Mouse (Mus musculus) myocyte (in vitro differentiated cells): ENCODE measurements at regions not wholly inside any gene's neighbourhood (a gene's known extent, or its start where the extent isn't known, plus 50 kb on each side); places are given as distances from the start of the nearest gene placed in this dataset.

ENCODE experiments used
- CEBPB ChIP-seq: IDR thresholded peaks from 2 replicates; pipeline ENCODE4 v1.6.1; 2011; ENCODE audit warnings: mild to moderate bottlenecking, moderate library complexity; ENCODE audit not compliant: poor library complexity, insufficient read depth, severe bottlenecking
- E2F4 ChIP-seq: IDR thresholded peaks from one replicate; pipeline ENCODE4 v1.6.1; 2011; ENCODE audit warnings: mild to moderate bottlenecking, control low read depth, moderate library complexity; ENCODE audit not compliant: insufficient read depth
- MAX ChIP-seq: IDR thresholded peaks from one replicate; pipeline ENCODE4 v1.6.1; 2011; ENCODE audit warnings: low read depth, mild to moderate bottlenecking, control low read depth
- MYOD1 ChIP-seq, 3 experiments: IDR thresholded peaks; one replicate each; pipeline ENCODE4 v1.6.1; 2011; ENCODE audit warnings: control low read depth in 2 of 3, low read depth in 2 of 3, mild to moderate bottlenecking in 2 of 3, moderate library complexity in 1 of 3; ENCODE audit not compliant: insufficient read length in 2 of 3, control insufficient read depth in 1 of 3
- MYOG ChIP-seq, 3 experiments: IDR thresholded peaks; one replicate each; pipeline ENCODE4 v1.6.1; 2011; ENCODE audit warnings: control low read depth in 2 of 3, low read depth in 2 of 3, mild to moderate bottlenecking in 2 of 3; ENCODE audit not compliant: insufficient read length in 2 of 3, control insufficient read depth in 1 of 3, insufficient read depth in 1 of 3
- POLR2A ChIP-seq: IDR thresholded peaks from one replicate; pipeline ENCODE4 v1.6.1; 2011; ENCODE audit warnings: low read depth, mild to moderate bottlenecking, control low read depth, moderate library complexity; ENCODE audit not compliant: insufficient read length
- POLR2AphosphoS2 ChIP-seq: IDR thresholded peaks from one replicate; pipeline ENCODE4 v1.6.1; 2011; ENCODE audit warnings: low read depth, control low read depth; ENCODE audit not compliant: insufficient read length
- REST ChIP-seq: IDR thresholded peaks from one replicate; pipeline ENCODE4 v1.6.1; 2011; ENCODE audit warnings: mild to moderate bottlenecking, control low read depth, moderate library complexity; ENCODE audit not compliant: insufficient read depth, insufficient read length
- SRF ChIP-seq: IDR thresholded peaks from one replicate; pipeline ENCODE4 v1.6.1; 2011; ENCODE audit warnings: low read depth; ENCODE audit not compliant: control insufficient read depth, insufficient read length
- TCF12 ChIP-seq: IDR thresholded peaks from one replicate; pipeline ENCODE4 v1.6.1; 2011; ENCODE audit warnings: mild to moderate bottlenecking, control low read depth; ENCODE audit not compliant: poor library complexity, insufficient read depth, severe bottlenecking
- USF1 ChIP-seq: IDR thresholded peaks from one replicate; pipeline ENCODE4 v1.6.1; 2011; ENCODE audit warnings: low read depth, mild to moderate bottlenecking, control low read depth, moderate library complexity

GRCm38 (mm10) chr11:34975771-34976302 lies 142.4 kb upstream of the Spdl1 start:
- no peak for TF ChIP-seq E2F4
- TF ChIP-seq TCF12 = no peak
- TF ChIP-seq POLR2A = no peak
- TF ChIP-seq MYOG (IDR thresholded peaks at IDR 0.05; ENCODE audit: control insufficient read depth in 1 of 3, insufficient read depth in 1 of 3, insufficient read length in 2 of 3, low read depth in 2 of 3) = no peak
- no peak for TF ChIP-seq MYOD1 (IDR thresholded peaks at IDR 0.05; ENCODE audit: control insufficient read depth in 1 of 3, insufficient read length in 2 of 3, low read depth in 2 of 3)
- no peak for TF ChIP-seq USF1
- TF ChIP-seq POLR2AphosphoS2 = no peak
- TF ChIP-seq CEBPB = no peak
- TF ChIP-seq REST = no peak
- TF ChIP-seq MAX = no peak
- TF ChIP-seq SRF = no peak
